Mouse (Mus musculus) heart, embryonic 11.5 days (tissue): Measurements from ENCODE around the gene Igfbp1. TPM values are rescaled to one million over a fixed set of nuclear protein-coding genes. Genes with fewer than 3 reads are reported as not detected.

Source experiments
- ATAC-seq: fragments of 200-750 bp; cut with Nextera tagmentation; replicated peaks from 2 replicates; pipeline ENCODE4 v1.8.0; 2017; ENCODE audit warnings: moderate library complexity; ENCODE audit not compliant: insufficient number of reproducible peaks, low FRiP score, low TSS enrichment
- H3K27ac ChIP-seq: fragments of 300-500 bp; sonication (generic); 2 replicates; pipeline ENCODE4 v1.5.1; 2014; ENCODE audit warnings: mild to moderate bottlenecking, low read depth, low read length
- H3K27me3 ChIP-seq: fragments of 300-500 bp; sonication (generic); 2 replicates; pipeline ENCODE4 v1.6.1; 2014; ENCODE audit warnings: mild to moderate bottlenecking, low read length, mixed read lengths; ENCODE audit not compliant: control insufficient read depth, insufficient read depth
- H3K36me3 ChIP-seq: fragments of 300-500 bp; sonication (generic); 2 replicates; pipeline ENCODE4 v1.6.1; 2014; ENCODE audit warnings: mild to moderate bottlenecking, low read length, moderate library complexity, mixed read lengths; ENCODE audit not compliant: control insufficient read depth, insufficient read depth
- H3K4me1 ChIP-seq: fragments of 300-500 bp; sonication (generic); 2 replicates; pipeline ENCODE4 v1.6.1; 2014; ENCODE audit warnings: low read length; ENCODE audit not compliant: control insufficient read depth, insufficient read depth
- H3K4me2 ChIP-seq: fragments of 300-500 bp; sonication (generic); 2 replicates; pipeline ENCODE4 v1.6.1; 2014; ENCODE audit warnings: mild to moderate bottlenecking, moderate library complexity
- H3K4me3 ChIP-seq: fragments of 300-500 bp; sonication (generic); 2 replicates; pipeline ENCODE4 v1.5.1; 2014; ENCODE audit warnings: low read depth, low read length
- H3K9ac ChIP-seq: fragments of 300-500 bp; sonication (generic); 2 replicates; pipeline ENCODE4 v1.6.1; 2014; ENCODE audit warnings: mild to moderate bottlenecking, low read depth, low read length, moderate library complexity
- H3K9me3 ChIP-seq: fragments of 300-500 bp; sonication (generic); replicated peaks from 2 replicates; pipeline ENCODE4 v1.6.1; 2016; ENCODE audit warnings: low read length; ENCODE audit not compliant: control insufficient read depth
- WGBS: fragments of 180-500 bp; shearing (Covaris S2); extraction: QIAGEN DNeasy Blood & Tissue Kit; methylation state at CpG from one replicate; pipeline ENCODE4 v1.1.7; 2014; ENCODE audit not compliant: insufficient replicate concordance; 5-methylcytosine and 5-hydroxymethylcytosine counted together
- polyA plus RNA-seq: library from polyadenylated mRNA; unstranded; fragments of >200 nt; fragmentation: Nextera tagmentation; extraction: Ambion mirVana; gene quantifications from 2 replicates; pipeline ENCODE4 v1.2.1, GENCODE M21; 2014

Igfbp1 gene
- polyA plus RNA-seq, 1 experiment from 2014 or later, result 0.27 TPM

- Histone ChIP-seq H3K27me3 (no peaks in the 10 kb centered on the region), H3K27ac (no peak overlapping the region; the same call in 1 of the 2 replicates), H3K9me3 (no peaks in the 10 kb centered on the region), H3K4me1 (peaks cover 3% of the 10 kb centered on the region; the same call in 1 of the 2 replicates), H3K36me3 (no peaks in the 10 kb centered on the region), H3K4me2 (no peak overlapping the region), H3K4me3 (no peak overlapping the region), H3K9ac (no peak overlapping the region)
- WGBS, result 56% methylated on average over 4 of the region's 4 CpGs
- ATAC-seq, result no peak
These were observed 36.9 kb upstream of the Igfbp1 start for GRCm38 (mm10) chr11:7160637-7161101.

DNA sequence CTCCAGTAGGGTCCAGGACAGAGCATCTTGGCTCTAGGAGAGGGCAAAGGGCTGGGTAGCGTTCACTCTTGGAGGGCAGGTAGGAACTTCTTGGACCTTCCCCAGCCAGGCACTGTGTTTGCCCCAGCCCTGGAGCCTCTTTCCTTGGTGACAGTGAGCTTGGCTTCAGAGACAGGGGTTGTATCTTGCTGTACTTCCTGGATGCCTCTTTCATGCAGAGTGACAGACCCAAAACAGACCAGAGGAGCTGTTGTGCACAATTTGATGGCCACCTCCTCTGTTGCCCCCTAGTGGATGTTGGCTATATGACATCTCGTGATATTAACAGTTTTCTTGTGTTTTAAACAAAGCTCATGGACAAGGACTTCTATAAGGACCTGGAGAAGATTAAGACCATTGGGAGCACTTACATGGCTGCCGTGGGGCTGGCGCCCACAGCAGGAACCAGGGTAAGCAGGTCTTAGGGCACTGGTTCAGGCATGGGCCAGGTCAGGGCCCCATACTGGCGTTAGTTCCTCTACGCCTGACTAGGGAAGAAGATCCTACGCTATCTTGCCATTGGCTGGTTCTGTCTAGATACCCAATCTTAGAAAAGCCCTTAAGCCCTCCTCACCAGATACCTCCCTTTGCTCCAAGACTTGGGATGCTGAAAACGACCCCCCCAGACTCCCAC lies 35.9 kb upstream of the Igfbp1 start:
- H3K27ac ChIP-seq, result no peak overlapping the region
- no peak overlapping the region for H3K4me3 ChIP-seq
- H3K27me3 ChIP-seq, result no peaks in the 10 kb centered on the region
- H3K36me3 ChIP-seq, result no peaks in the 10 kb centered on the region
- no peaks in the 10 kb centered on the region for H3K9me3 ChIP-seq
- 72% methylated on average over 8 of the region's 8 CpGs for WGBS
- no peak overlapping the region for H3K4me2 ChIP-seq
- H3K4me1 ChIP-seq, result peaks cover 3% of the 10 kb centered on the region; the same call in 1 of the 2 replicates
- H3K9ac ChIP-seq, result no peak overlapping the region
- ATAC-seq, result no peak

DNA sequence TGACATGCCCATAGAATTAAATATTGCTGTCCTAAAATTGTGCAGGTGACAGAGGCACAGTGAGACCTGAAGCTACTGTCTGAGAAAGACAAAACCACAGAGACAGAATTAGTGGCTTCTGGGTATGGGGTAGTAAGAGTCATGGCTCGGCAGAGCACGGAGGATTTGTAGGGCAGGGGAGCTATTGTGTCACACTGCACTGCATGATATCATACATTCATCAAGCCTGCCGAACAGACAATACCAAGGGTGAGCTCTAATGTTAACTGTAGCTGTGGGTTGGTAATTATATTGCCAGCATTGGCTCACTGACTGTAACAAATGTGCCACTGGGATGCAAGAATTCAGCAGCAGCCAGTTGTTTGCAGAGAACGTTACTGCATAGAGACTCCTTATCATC lies 33.2 kb upstream of the Igfbp1 start:
- Histone ChIP-seq H3K36me3 (no peaks in the 10 kb centered on the region), H3K27ac (no peak overlapping the region), H3K4me2 (no peak overlapping the region), H3K27me3 (no peaks in the 10 kb centered on the region), H3K4me3 (no peak overlapping the region), H3K9ac (no peak overlapping the region), H3K4me1 (peaks cover 3% of the 10 kb centered on the region; the same call in 1 of the 2 replicates), H3K9me3 (no peaks in the 10 kb centered on the region)
- 83% methylated on average over 4 of the region's 4 CpGs for WGBS
- ATAC-seq, result no peak

DNA sequence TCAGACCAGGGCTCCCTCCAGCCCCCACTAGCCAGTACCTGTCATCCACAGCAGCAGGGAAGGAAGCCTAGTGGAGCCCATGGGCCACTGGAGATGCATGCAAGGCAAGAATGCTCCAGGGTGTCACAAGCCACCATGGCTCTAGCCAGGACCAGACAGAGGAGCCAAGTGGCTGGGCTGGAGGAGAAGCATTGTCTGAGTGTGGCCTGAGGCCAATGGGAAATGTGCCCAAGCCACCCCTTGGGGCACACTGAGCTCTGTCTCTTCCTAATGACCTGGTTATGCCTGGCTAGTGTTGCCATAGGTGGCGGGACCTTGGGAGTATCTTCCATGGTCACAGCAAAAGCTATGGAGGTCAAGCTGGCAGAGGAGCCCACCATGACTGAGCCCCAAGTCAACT lies 27.9 kb upstream of the Igfbp1 start:
- Histone ChIP-seq H3K9ac (no peak overlapping the region), H3K36me3 (no peaks in the 10 kb centered on the region), H3K9me3 (no peaks in the 10 kb centered on the region), H3K27me3 (no peaks in the 10 kb centered on the region), H3K4me3 (no peak overlapping the region), H3K4me2 (no peak overlapping the region), H3K27ac (no peak overlapping the region), H3K4me1 (no peaks in the 10 kb centered on the region)
- ATAC-seq, result no peak
- WGBS, result 77% methylated on average over 1 of the region's 1 CpGs

DNA sequence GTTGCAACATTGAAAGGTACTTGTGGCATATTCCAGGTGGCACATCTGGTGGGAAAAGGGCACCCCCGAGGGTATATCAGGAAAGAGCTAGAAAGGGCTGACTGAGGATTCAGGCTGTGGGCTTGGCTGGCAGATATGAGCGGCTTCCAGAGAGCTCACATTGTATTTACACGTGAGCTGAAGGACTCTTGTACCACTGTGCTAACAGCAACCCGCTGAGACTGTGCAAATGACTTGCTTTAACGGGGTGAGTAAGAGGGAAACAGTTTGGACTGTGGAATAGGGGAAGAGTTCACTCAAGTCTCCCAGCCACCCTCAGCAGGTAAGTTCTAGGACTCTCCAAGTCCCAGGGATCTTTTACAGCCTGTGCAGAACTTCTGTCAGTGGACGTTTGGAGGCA lies 23.9 kb upstream of the Igfbp1 start:
- no peaks in the 10 kb centered on the region for H3K9me3 ChIP-seq
- ATAC-seq, result no peak
- 79% methylated on average over 6 of the region's 6 CpGs for WGBS
- no peaks in the 10 kb centered on the region for H3K4me1 ChIP-seq
- no peak overlapping the region for H3K27ac ChIP-seq
- H3K4me2 ChIP-seq, result no peak overlapping the region
- no peaks in the 10 kb centered on the region for H3K36me3 ChIP-seq
- no peak overlapping the region for H3K9ac ChIP-seq
- no peaks in the 10 kb centered on the region for H3K27me3 ChIP-seq
- no peak overlapping the region for H3K4me3 ChIP-seq

- H3K9ac ChIP-seq, result no peak overlapping the region
- no peaks in the 10 kb centered on the region for H3K9me3 ChIP-seq
- ATAC-seq, result no peak
- H3K4me1 ChIP-seq, result no peaks in the 10 kb centered on the region
- H3K36me3 ChIP-seq, result no peaks in the 10 kb centered on the region
- no peak overlapping the region for H3K27ac ChIP-seq
- 61% methylated on average over 4 of the region's 4 CpGs for WGBS
- H3K4me3 ChIP-seq, result no peak overlapping the region
- no peak overlapping the region for H3K4me2 ChIP-seq
- no peaks in the 10 kb centered on the region for H3K27me3 ChIP-seq
These were observed 18.9 kb upstream of the Igfbp1 start for GRCm38 (mm10) chr11:7178724-7179123.

DNA sequence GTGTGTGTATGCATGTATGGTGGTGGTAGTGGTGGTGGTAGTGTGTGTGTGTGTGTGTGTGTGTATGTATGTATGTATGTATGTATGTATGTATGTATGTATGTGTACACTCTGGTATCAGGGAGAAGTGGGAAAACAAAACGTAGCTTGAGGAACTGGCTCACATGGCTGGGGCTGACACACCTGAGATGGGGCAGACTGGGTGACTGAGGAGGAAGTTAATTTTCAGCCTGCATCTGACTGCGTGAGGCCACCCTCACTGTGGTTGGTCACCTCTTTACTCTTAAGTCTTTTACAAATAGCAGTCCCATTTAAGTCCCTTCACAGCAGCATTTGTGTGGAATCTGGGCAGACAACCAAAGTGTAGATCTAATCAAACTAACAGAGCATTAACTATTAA lies 18.3 kb upstream of the Igfbp1 start:
- H3K36me3 ChIP-seq, result no peaks in the 10 kb centered on the region
- no peaks in the 10 kb centered on the region for H3K9me3 ChIP-seq
- no peak overlapping the region for H3K4me3 ChIP-seq
- no peak overlapping the region for H3K4me2 ChIP-seq
- H3K27me3 ChIP-seq, result no peaks in the 10 kb centered on the region
- 83% methylated on average over 2 of the region's 2 CpGs for WGBS
- no peaks in the 10 kb centered on the region for H3K4me1 ChIP-seq
- no peak overlapping the region for H3K9ac ChIP-seq
- no peak overlapping the region for H3K27ac ChIP-seq
- ATAC-seq, result no peak

- Histone ChIP-seq H3K27ac (no peak overlapping the region), H3K36me3 (no peaks in the 10 kb centered on the region), H3K4me3 (no peak overlapping the region), H3K4me2 (no peak overlapping the region), H3K27me3 (no peaks in the 10 kb centered on the region), H3K9me3 (no peaks in the 10 kb centered on the region), H3K4me1 (peaks cover 9% of the 10 kb centered on the region), H3K9ac (no peak overlapping the region)
- ATAC-seq, result no peak
- 48% methylated on average over 8 of the region's 8 CpGs for WGBS
These were observed 15.1 kb upstream of the Igfbp1 start for GRCm38 (mm10) chr11:7182409-7183042.

GRCm38 (mm10) chr11:7184420-7184819 lies 13.2 kb upstream of the Igfbp1 start:
- WGBS, result 13% methylated on average over 1 of the region's 1 CpGs
- Histone ChIP-seq H3K9me3 (no peaks in the 10 kb centered on the region), H3K36me3 (no peaks in the 10 kb centered on the region), H3K4me2 (no peak overlapping the region), H3K27me3 (no peaks in the 10 kb centered on the region), H3K4me1 (peaks cover 9% of the 10 kb centered on the region), H3K27ac (no peak overlapping the region), H3K9ac (no peak overlapping the region), H3K4me3 (no peak overlapping the region)
- ATAC-seq, result no peak
